Mouse (Mus musculus): ENCODE results near the gene Gsta2. TPM values are rescaled to one million over a fixed set of nuclear protein-coding genes. Genes with fewer than 3 reads are reported as not detected.
"Not testable (repeated sequence)": the region's sequence is repeated elsewhere in the genome, so short reads cannot be mapped to it uniquely, and the experiment has no call there.

Gene Gsta2
- polyA plus RNA-seq, 1 experiment, result 12.8 TPM

GRCm38 (mm10) chr9:78374885-78375389 lies 19.3 kb upstream of the Gsta2 start:
- Histone ChIP-seq H3K27ac (ENCODE audit: control insufficient read depth, insufficient read depth, low read depth, low read length) (no peak overlapping the region), H3K4me3 (ENCODE audit: control insufficient read depth, low read depth, low read length) (no peak overlapping the region), H3K4me1 (ENCODE audit: control insufficient read depth, insufficient read depth, low read length) (no peaks in the 10 kb centered on the region; the same call in 1 of the 2 replicates), H3K27me3 (ENCODE audit: control insufficient read depth, insufficient read depth, low read length) (no peaks in the 10 kb centered on the region), H3K36me3 (ENCODE audit: control insufficient read depth, insufficient read depth, low read length) (no peaks in the 10 kb centered on the region)
- TF ChIP-seq POLR2A (IDR thresholded peaks at IDR 0.05; ENCODE audit: control insufficient read depth, low read depth, low read length) (no peak), CTCF (IDR thresholded peaks at IDR 0.05; ENCODE audit: control insufficient read depth, insufficient read depth, insufficient replicate concordance, low read depth, low read length) (no peak)

- no peak for TF ChIP-seq POLR2A (IDR thresholded peaks at IDR 0.05; ENCODE audit: control insufficient read depth, low read depth, low read length)
- TF ChIP-seq CTCF (IDR thresholded peaks at IDR 0.05; ENCODE audit: control insufficient read depth, insufficient read depth, insufficient replicate concordance, low read depth, low read length), result no peak
- Histone ChIP-seq H3K4me1 (ENCODE audit: control insufficient read depth, insufficient read depth, low read length) (no peaks in the 10 kb centered on the region; the same call in 1 of the 2 replicates), H3K4me3 (ENCODE audit: control insufficient read depth, low read depth, low read length) (no peak overlapping the region), H3K27me3 (ENCODE audit: control insufficient read depth, insufficient read depth, low read length) (no peaks in the 10 kb centered on the region), H3K27ac (ENCODE audit: control insufficient read depth, insufficient read depth, low read depth, low read length) (no peak overlapping the region), H3K36me3 (ENCODE audit: control insufficient read depth, insufficient read depth, low read length) (no peaks in the 10 kb centered on the region)
These were observed 18.8 kb upstream of the Gsta2 start for GRCm38 (mm10) chr9:78374397-78374796.

- TF ChIP-seq CTCF (IDR thresholded peaks at IDR 0.05; ENCODE audit: control insufficient read depth, insufficient read depth, insufficient replicate concordance, low read depth, low read length) (no peak), POLR2A (IDR thresholded peaks at IDR 0.05; ENCODE audit: control insufficient read depth, low read depth, low read length) (no peak)
- Histone ChIP-seq H3K4me3 (ENCODE audit: control insufficient read depth, low read depth, low read length) (no peak overlapping the region), H3K27me3 (ENCODE audit: control insufficient read depth, insufficient read depth, low read length) (no peaks in the 10 kb centered on the region), H3K27ac (ENCODE audit: control insufficient read depth, insufficient read depth, low read depth, low read length) (no peak overlapping the region), H3K4me1 (ENCODE audit: control insufficient read depth, insufficient read depth, low read length) (peaks cover 1% of the 10 kb centered on the region), H3K36me3 (ENCODE audit: control insufficient read depth, insufficient read depth, low read length) (no peaks in the 10 kb centered on the region)
These were observed 17.4 kb upstream of the Gsta2 start for GRCm38 (mm10) chr9:78372827-78373504.

GRCm38 (mm10) chr9:78371441-78371840 lies 15.9 kb upstream of the Gsta2 start:
- TF ChIP-seq CTCF (IDR thresholded peaks at IDR 0.05; ENCODE audit: control insufficient read depth, insufficient read depth, insufficient replicate concordance, low read depth, low read length) (no peak), POLR2A (IDR thresholded peaks at IDR 0.05; ENCODE audit: control insufficient read depth, low read depth, low read length) (no peak)
- H3K4me1 ChIP-seq (ENCODE audit: control insufficient read depth, insufficient read depth, low read length), result peaks cover 3% of the 10 kb centered on the region
- H3K27ac ChIP-seq (ENCODE audit: control insufficient read depth, insufficient read depth, low read depth, low read length), result no peak overlapping the region
- no peaks in the 10 kb centered on the region for H3K36me3 ChIP-seq (ENCODE audit: control insufficient read depth, insufficient read depth, low read length)
- H3K27me3 ChIP-seq (ENCODE audit: control insufficient read depth, insufficient read depth, low read length), result no peaks in the 10 kb centered on the region
- H3K4me3 ChIP-seq (ENCODE audit: control insufficient read depth, low read depth, low read length), result no peak overlapping the region

GRCm38 (mm10) chr9:78369786-78370185 lies 14.2 kb upstream of the Gsta2 start:
- H3K36me3 ChIP-seq (ENCODE audit: control insufficient read depth, insufficient read depth, low read length), result no peaks in the 10 kb centered on the region
- no peak for TF ChIP-seq CTCF (IDR thresholded peaks at IDR 0.05; ENCODE audit: control insufficient read depth, insufficient read depth, insufficient replicate concordance, low read depth, low read length)
- TF ChIP-seq POLR2A (IDR thresholded peaks at IDR 0.05; ENCODE audit: control insufficient read depth, low read depth, low read length), result no peak
- H3K27ac ChIP-seq (ENCODE audit: control insufficient read depth, insufficient read depth, low read depth, low read length), result no peak overlapping the region
- no peak overlapping the region for H3K4me3 ChIP-seq (ENCODE audit: control insufficient read depth, low read depth, low read length)
- peaks cover 3% of the 10 kb centered on the region for H3K4me1 ChIP-seq (ENCODE audit: control insufficient read depth, insufficient read depth, low read length)
- H3K27me3 ChIP-seq (ENCODE audit: control insufficient read depth, insufficient read depth, low read length), result no peaks in the 10 kb centered on the region

GRCm38 (mm10) chr9:78369349-78369748 lies 13.8 kb upstream of the Gsta2 start:
- no peak overlapping the region for H3K4me3 ChIP-seq (ENCODE audit: control insufficient read depth, low read depth, low read length)
- no peaks in the 10 kb centered on the region for H3K27me3 ChIP-seq (ENCODE audit: control insufficient read depth, insufficient read depth, low read length)
- no peaks in the 10 kb centered on the region for H3K36me3 ChIP-seq (ENCODE audit: control insufficient read depth, insufficient read depth, low read length)
- TF ChIP-seq CTCF (IDR thresholded peaks at IDR 0.05; ENCODE audit: control insufficient read depth, insufficient read depth, insufficient replicate concordance, low read depth, low read length) (no peak), POLR2A (IDR thresholded peaks at IDR 0.05; ENCODE audit: control insufficient read depth, low read depth, low read length) (no peak)
- no peak overlapping the region for H3K27ac ChIP-seq (ENCODE audit: control insufficient read depth, insufficient read depth, low read depth, low read length)
- peaks cover 3% of the 10 kb centered on the region for H3K4me1 ChIP-seq (ENCODE audit: control insufficient read depth, insufficient read depth, low read length)

- Histone ChIP-seq H3K4me1 (ENCODE audit: control insufficient read depth, insufficient read depth, low read length) (peaks cover 3% of the 10 kb centered on the region), H3K4me3 (ENCODE audit: control insufficient read depth, low read depth, low read length) (no peak overlapping the region), H3K27ac (ENCODE audit: control insufficient read depth, insufficient read depth, low read depth, low read length) (no peak overlapping the region), H3K36me3 (ENCODE audit: control insufficient read depth, insufficient read depth, low read length) (no peaks in the 10 kb centered on the region), H3K27me3 (ENCODE audit: control insufficient read depth, insufficient read depth, low read length) (no peaks in the 10 kb centered on the region)
- TF ChIP-seq CTCF (IDR thresholded peaks at IDR 0.05; ENCODE audit: control insufficient read depth, insufficient read depth, insufficient replicate concordance, low read depth, low read length) (no peak), POLR2A (IDR thresholded peaks at IDR 0.05; ENCODE audit: control insufficient read depth, low read depth, low read length) (no peak)
These were observed 13.2 kb upstream of the Gsta2 start for GRCm38 (mm10) chr9:78368671-78369293.

GRCm38 (mm10) chr9:78367959-78368358 lies 12.4 kb upstream of the Gsta2 start, which contains the start of gene Dppa5a:
Dppa5a (minus strand) TSS chr9:78368177.
- peak within 1 kb of the TSS; percentile 50 for H3K4me3 ChIP-seq (ENCODE audit: control insufficient read depth, low read depth, low read length)
- not testable (repeated sequence) for H3K27ac ChIP-seq (ENCODE audit: control insufficient read depth, insufficient read depth, low read depth, low read length); H3K4me1 ChIP-seq (ENCODE audit: control insufficient read depth, insufficient read depth, low read length); H3K27me3 ChIP-seq (ENCODE audit: control insufficient read depth, insufficient read depth, low read length); H3K36me3 ChIP-seq (ENCODE audit: control insufficient read depth, insufficient read depth, low read length)

All from testis, adult 2 months (tissue).